Mouse (Mus musculus) embryonic facial prominence, embryonic 10.5 days (tissue): ENCODE data around the gene Cd81. TPM values are rescaled to one million over a fixed set of nuclear protein-coding genes. Genes with fewer than 3 reads are reported as not detected.

Experiments
- DNase-seq: peaks from one replicate; pipeline ENCODE4 v3.0.0-alpha.2; 2017; ENCODE audit warnings: low spot score
- H3K27ac ChIP-seq: fragments of 300-500 bp; sonication (generic); replicated peaks from 2 replicates; pipeline ENCODE4 v1.5.1; 2016; ENCODE audit warnings: mild to moderate bottlenecking
- H3K27me3 ChIP-seq: fragments of 300-500 bp; sonication (generic); replicated peaks from 2 replicates; pipeline ENCODE4 v1.6.1; 2016; ENCODE audit warnings: low read depth, mild to moderate bottlenecking; ENCODE audit not compliant: poor library complexity, severe bottlenecking
- H3K36me3 ChIP-seq: fragments of 300-500 bp; sonication (generic); replicated peaks from 2 replicates; pipeline ENCODE4 v1.6.1; 2016; ENCODE audit warnings: mild to moderate bottlenecking, moderate library complexity
- H3K4me1 ChIP-seq: fragments of 300-500 bp; sonication (generic); 2 replicates; pipeline ENCODE4 v1.6.1; 2016
- H3K4me3 ChIP-seq: fragments of 300-500 bp; sonication (generic); 2 replicates; pipeline ENCODE4 v1.5.1; 2016; ENCODE audit warnings: mild to moderate bottlenecking, moderate library complexity
- H3K9me3 ChIP-seq: fragments of 300-500 bp; sonication (generic); 2 replicates; pipeline ENCODE4 v1.6.1; 2016; ENCODE audit warnings: mild to moderate bottlenecking
- WGBS: fragments of 180-500 bp; shearing (Covaris S2); methylation state at CpG from one replicate; pipeline ENCODE4 v1.1.7; 2016; 5-methylcytosine and 5-hydroxymethylcytosine counted together
- polyA plus RNA-seq: library from polyadenylated mRNA; unstranded; fragments of >200 nt; fragmentation: Nextera tagmentation; extraction: Ambion mirVana; gene quantifications from 2 replicates; pipeline ENCODE4 v1.2.1, GENCODE M21; 2016

Gene Cd81
- polyA plus RNA-seq, 1 experiment from 2014 or later: 255 TPM

DNA sequence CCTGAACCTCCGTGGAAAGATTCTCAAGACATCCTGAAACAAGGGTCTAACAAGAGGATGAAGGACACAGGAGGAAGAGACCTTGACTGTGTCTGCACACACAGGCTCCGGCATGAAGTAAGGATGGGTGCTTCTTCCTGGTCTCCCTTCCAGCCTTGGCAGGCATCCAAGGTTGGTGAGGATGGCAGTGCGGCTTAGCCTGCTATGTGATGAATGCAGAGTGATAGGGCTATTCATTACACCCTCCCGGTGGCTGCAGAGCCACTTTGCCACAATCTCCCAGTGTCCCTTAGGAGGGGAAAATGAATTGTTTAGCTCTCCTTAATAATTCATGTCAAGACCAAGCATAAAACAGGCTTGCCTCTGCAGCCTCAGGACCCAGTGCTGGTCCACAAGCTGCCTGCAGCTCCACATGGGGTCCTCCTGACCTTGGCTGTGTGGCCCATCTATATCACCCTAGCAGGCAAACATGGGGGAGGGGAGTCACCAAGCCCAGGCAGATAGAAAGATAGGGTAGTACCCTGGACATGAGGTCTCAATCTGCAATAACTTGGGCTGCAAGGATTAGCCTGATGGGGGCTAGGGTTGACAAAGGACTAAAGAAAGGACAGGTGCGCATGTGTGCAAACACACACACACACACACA is 40.2 kb upstream of the Cd81 start:
- 92% methylated on average over 5 of the region's 5 CpGs for WGBS
- peaks cover 39% of the 10 kb centered on the region for H3K4me1 ChIP-seq
- H3K27me3 ChIP-seq: no peaks in the 10 kb centered on the region
- DNase-seq: no peak
- H3K36me3 ChIP-seq: no peaks in the 10 kb centered on the region
- no peaks in the 10 kb centered on the region for H3K9me3 ChIP-seq
- H3K4me3 ChIP-seq: no peak overlapping the region
- no peak overlapping the region for H3K27ac ChIP-seq

DNA sequence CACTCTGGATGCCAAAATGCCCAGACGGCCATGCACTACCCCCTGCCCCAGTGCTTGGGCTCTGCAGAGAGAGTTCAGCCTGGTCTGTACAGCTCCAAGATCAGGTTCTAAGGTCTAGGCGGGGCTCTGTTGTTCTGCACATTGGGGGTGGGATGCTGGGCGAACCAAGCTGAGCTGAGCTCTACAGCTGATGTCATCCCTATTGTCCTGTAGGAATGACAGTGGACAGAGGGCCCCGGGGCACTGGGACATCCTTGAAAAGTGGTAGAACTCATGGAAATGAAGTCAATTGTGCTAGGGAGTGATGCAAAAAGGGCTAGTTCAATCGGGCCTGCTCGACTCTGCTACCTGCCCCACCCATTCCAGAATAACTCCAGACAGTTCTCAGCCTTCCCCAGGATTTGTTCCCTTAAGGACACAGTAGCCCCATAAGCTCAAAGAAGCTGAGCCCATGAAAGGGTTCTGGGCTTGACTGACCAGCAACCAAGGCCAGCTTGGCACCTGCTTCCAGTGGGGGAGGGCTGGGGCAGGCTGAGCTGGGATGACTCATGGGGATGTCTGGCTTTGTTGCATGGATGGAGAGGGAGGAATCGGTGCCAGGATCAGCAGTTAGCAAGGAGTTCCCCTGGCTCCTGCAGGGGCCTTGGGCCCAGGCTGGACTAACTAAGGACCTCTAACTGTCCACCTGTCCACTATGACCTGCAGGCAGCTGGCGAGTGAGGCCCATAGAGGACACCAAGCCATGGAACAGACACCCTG is 38.9 kb upstream of the Cd81 start:
- no peaks in the 10 kb centered on the region for H3K27me3 ChIP-seq
- WGBS: 73% methylated on average over 8 of the region's 8 CpGs
- H3K4me1 ChIP-seq: peaks cover 27% of the 10 kb centered on the region
- no peak overlapping the region for H3K4me3 ChIP-seq
- no peak for DNase-seq
- 0 out of 2 replicates have a peak overlapping the region, but pooled peaks have one; percentile 19 for H3K27ac ChIP-seq
- H3K36me3 ChIP-seq: no peaks in the 10 kb centered on the region
- no peaks in the 10 kb centered on the region for H3K9me3 ChIP-seq

DNA sequence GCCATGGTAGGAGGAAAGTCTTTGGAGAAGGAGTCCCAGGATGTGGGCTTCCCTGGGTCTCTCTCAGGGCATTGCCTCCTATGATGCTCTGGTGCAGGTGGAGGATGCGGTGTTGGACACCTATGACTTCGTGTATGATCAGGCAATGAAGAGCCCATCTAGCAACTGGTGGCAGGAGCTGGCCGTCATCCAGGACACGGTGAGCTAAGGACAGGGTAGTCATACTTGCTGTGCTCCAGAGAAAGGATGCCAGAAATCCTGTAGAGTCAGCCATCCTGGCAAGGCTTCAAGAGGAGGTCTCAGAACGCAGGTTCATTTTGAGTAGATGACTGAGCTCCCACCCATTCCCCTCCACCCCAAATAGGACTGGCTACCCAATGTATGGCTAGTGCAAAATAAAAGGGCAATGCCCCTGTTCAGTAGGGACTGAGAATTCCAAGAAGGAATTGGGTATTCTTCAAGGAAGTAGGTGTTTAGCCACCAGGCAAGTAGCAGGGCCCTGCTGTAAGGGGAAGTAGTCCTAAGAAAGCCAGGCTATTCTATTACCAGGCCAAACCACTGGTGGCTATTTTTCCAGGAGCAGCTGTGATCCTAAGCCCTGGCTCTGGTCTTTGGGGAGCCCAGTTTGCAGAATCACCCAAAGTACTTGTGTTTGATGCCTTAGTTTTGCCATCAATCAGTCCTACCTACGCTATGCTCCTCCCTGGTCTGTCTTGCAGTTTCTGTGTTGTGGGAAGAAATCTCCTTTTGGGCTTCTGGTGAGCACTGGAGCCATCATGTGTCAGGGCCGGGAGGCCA is 37.5 kb upstream of the Cd81 start:
- no peak overlapping the region for H3K4me3 ChIP-seq
- H3K27me3 ChIP-seq: no peaks in the 10 kb centered on the region
- no peak overlapping the region for H3K27ac ChIP-seq
- H3K4me1 ChIP-seq: peaks cover 12% of the 10 kb centered on the region; the same call in 1 of the 2 replicates
- no peak for DNase-seq
- 84% methylated on average over 7 of the region's 7 CpGs for WGBS
- H3K9me3 ChIP-seq: no peaks in the 10 kb centered on the region
- no peaks in the 10 kb centered on the region for H3K36me3 ChIP-seq

DNA sequence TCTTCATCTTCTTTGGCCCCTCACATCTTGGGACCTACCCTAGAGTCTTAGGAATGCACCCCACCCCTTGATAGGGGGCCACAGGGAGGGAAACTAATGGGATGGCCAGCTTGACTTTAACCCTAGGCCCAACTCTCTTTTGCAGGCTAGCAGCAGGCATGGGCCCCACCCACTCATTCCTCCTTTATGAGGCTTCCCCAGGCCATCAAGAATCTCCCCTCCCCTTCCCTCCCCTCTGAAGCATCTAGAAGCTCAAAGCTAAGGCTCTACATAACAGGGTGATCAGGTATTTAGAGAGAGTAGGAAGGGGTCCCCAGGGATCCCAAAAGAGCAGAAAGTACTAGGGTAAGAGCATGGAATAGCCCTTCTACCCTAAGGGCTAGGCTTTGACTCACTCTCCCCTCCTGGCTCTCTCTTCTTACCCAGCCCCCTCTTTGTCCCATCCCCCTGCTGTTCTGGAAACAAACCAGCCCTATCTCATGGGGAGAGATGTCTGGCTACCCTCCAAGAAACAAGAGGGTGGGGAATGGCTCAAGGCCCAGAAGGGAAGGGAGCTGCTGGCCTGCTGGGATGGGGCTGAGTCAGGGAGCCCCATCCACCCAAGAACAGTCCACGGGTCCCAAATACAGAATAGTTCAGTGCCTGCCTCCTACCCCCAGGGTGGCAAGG is 36.6 kb upstream of the Cd81 start:
- Histone ChIP-seq H3K9me3 (no peaks in the 10 kb centered on the region), H3K36me3 (no peaks in the 10 kb centered on the region), H3K4me3 (no peak overlapping the region), H3K4me1 (peaks cover 17% of the 10 kb centered on the region), H3K27ac (no peak overlapping the region), H3K27me3 (no peaks in the 10 kb centered on the region)
- 11% methylated on average over 1 of the region's 1 CpGs for WGBS
- no peak for DNase-seq

DNA sequence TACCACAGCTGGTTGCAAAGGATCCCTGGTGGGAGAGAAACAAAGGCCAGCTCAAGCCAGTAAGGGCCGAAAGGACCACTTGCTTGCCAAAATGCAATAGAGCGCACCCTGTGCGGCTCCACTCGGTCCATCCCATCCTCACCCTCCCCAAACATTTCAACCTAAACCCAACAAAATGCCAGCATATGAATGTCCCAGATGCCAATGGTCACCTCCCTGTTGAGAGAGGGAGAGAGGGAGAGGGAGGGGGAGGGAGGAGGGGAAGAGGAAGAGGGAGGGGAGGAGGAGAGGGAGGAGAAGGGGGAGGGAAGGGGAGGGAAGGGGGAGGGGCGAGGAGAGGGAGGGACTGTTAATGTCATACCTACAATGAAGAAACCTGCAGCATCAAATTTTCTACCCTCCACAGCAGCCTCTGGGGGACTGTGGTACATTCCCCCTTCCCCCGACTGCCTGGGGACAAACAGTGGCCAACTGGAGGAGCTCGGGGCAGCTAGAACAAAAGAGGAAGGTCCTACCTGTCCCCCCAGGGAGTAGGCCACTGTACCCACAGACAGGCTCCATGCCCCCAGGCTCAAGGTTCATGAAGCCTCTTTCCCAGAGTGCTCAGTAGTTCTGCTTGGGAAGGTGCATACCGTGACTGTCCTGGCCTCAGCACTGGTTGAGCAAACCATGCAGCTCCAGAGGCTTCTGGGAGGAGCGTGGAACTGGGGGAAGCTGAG is 36.0 kb upstream of the Cd81 start:
- WGBS: 47% methylated on average over 9 of the region's 9 CpGs
- no peak overlapping the region for H3K4me3 ChIP-seq
- H3K27ac ChIP-seq: no peak overlapping the region
- no peaks in the 10 kb centered on the region for H3K36me3 ChIP-seq
- peaks cover 17% of the 10 kb centered on the region for H3K4me1 ChIP-seq
- H3K9me3 ChIP-seq: no peaks in the 10 kb centered on the region
- DNase-seq: no peak
- H3K27me3 ChIP-seq: no peaks in the 10 kb centered on the region

DNA sequence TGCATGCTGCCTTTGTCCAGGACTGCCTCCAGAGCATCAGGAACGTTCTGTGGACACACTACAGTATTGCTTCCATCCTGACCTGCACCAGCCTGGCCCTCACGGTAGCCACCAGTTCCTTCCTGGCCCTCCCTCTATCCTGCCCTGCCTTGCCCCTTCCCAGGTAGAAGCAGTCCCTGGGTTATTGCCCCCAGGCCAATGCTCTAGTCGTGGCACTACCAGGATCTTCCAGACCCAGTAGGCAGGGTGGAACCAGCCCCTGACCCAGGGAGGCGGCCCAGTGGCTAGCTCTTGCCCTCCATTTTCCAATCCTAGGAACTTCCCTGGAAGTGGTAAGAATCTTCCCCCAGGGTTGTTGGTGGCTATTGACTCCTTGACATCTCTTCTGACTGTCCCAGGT is 35.4 kb upstream of the Cd81 start:
- H3K27ac ChIP-seq: no peak overlapping the region
- H3K9me3 ChIP-seq: no peaks in the 10 kb centered on the region
- no peaks in the 10 kb centered on the region for H3K27me3 ChIP-seq
- H3K4me1 ChIP-seq: peaks cover 17% of the 10 kb centered on the region
- DNase-seq: no peak
- no peaks in the 10 kb centered on the region for H3K36me3 ChIP-seq
- WGBS: 74% methylated on average over 4 of the region's 4 CpGs
- H3K4me3 ChIP-seq: no peak overlapping the region

DNA sequence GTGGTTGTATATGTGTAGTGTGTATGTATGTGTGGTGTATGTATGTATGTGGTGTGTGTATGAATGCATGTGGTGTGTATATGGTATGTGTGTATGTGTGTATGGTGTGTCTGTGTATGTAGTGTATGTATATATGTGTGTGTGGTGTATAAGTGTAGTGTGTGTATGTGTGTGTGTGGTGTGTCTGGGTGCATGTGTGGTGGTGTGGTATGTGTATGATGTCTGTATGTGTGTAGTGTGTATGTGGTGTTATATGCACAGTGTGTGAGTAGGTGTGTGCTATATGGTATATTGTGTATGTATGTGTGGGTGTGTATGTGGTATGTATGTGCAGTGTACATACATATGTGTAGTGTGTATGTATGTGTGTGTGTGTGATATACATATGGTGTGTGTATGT is 32.5 kb upstream of the Cd81 start:
- no peaks in the 10 kb centered on the region for H3K27me3 ChIP-seq
- H3K27ac ChIP-seq: no peak overlapping the region
- no peak for DNase-seq
- H3K4me3 ChIP-seq: no peak overlapping the region
- peaks cover under 1% of the 10 kb centered on the region; the same call in 1 of the 2 replicates for H3K36me3 ChIP-seq
- H3K9me3 ChIP-seq: no peaks in the 10 kb centered on the region
- peaks cover 17% of the 10 kb centered on the region for H3K4me1 ChIP-seq

DNA sequence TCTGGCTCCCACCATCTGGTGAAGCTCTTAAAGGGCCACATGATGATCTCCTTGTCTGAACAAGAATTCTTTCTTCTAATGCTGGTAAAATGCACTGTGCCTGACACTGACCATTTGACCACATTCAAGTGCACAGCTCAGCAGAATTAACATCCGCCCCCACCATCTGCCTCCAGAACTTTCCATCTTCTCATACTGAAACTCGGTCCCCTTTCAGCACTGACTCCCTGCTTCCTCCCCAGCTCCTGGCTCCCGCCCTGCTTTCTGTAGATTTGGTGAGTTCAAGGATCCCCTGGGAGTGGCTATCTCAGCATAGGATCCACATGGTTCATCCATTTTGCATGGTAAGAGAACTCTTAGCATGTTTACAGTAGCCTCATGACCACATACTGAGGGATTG is 31.8 kb upstream of the Cd81 start:
- H3K27me3 ChIP-seq: no peaks in the 10 kb centered on the region
- H3K4me1 ChIP-seq: peaks cover 16% of the 10 kb centered on the region
- no peak overlapping the region for H3K4me3 ChIP-seq
- H3K27ac ChIP-seq: no peak overlapping the region
- peaks cover 4% of the 10 kb centered on the region; the same call in 1 of the 2 replicates for H3K36me3 ChIP-seq
- DNase-seq: no peak
- no peaks in the 10 kb centered on the region for H3K9me3 ChIP-seq
- 80% methylated on average over 3 of the region's 3 CpGs for WGBS

DNA sequence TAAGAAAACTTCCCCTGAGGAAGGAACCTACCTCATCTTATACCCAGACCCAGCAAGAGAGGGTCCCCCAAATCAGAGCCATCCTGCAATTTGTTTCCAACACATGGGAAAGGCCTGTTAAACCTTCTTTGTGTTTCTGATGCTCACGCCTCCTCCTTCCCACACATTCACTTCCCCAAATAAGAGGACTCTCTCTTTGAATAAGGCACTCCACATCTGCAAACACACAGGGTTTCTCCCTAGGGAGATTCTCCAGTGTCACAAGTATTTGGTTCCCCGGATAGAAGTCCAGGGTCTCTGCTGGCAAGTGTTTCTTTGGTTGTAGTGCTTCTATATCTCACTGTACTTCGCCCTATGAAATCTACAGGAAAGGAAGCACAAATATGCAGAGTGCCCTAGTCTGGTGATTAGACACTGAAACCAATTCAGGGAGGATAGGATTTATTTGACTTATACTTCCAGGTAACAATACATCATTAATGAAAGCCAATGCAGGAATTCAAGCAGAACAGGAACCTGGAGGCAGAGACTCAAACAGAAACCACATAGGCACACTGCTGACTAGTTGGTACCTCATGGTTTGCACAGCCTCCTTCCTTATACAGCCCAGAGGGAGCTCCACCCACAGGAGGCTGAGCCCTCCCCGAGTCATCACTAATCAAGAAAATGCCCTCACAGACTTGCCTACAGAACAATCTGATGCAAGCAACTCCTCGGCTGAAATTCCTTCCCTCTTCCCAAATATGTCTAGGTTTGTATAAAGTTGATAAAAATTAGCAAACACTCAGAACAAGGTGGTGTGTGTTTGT is 31.0 kb upstream of the Cd81 start:
- Histone ChIP-seq H3K36me3 (peaks cover 4% of the 10 kb centered on the region; the same call in 1 of the 2 replicates), H3K4me3 (no peak overlapping the region), H3K27me3 (no peaks in the 10 kb centered on the region), H3K27ac (no peak overlapping the region), H3K9me3 (no peaks in the 10 kb centered on the region), H3K4me1 (peaks cover 9% of the 10 kb centered on the region)
- WGBS: 63% methylated on average over 5 of the region's 5 CpGs
- no peak for DNase-seq

DNA sequence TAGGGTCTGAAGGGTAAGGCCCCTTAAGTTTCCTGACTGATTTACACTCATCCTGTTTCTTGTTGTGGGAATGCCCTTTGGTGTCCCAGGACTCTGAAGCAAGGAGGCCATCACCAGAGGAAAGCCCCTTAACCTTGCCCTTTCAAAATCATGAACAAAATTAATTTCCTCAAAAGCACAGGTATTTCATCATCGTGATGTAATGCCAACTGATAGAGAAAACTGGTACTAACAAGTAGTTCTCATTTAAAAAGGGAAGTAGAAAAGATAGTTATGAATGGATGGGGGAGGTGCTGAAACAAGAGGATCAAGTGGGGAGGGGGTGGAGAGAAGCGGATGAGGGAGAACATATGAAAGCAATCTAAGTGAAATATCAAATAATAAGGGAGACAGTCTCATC is 29.0 kb upstream of the Cd81 start:
- Histone ChIP-seq H3K36me3 (peaks cover 4% of the 10 kb centered on the region; the same call in 1 of the 2 replicates), H3K9me3 (no peaks in the 10 kb centered on the region), H3K4me3 (no peak overlapping the region), H3K27ac (no peak overlapping the region), H3K4me1 (peaks cover 5% of the 10 kb centered on the region; the same call in 1 of the 2 replicates), H3K27me3 (no peaks in the 10 kb centered on the region)
- no peak for DNase-seq
- WGBS: 92% methylated on average over 2 of the region's 2 CpGs

DNA sequence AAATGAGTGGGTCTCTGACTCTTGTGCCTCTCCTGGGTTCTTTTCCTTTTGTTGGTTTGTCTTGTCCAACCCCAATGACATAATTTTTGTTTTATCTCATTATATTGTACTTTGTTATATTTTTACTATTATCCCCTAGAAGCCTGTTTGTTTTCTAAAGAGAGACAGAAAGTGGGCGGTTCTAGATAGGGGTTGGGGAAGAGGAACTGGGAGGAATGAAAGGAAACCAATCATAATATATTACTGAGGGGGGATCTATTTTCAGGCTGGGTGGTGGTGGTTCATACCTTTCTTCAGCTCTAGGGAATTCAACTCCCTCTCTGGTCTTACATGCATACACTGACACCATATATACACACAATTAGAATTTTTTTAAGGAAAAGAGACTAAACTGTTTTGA is 28.2 kb upstream of the Cd81 start:
- Histone ChIP-seq H3K4me1 (peaks cover 5% of the 10 kb centered on the region; the same call in 1 of the 2 replicates), H3K4me3 (no peak overlapping the region), H3K9me3 (no peaks in the 10 kb centered on the region), H3K27me3 (no peaks in the 10 kb centered on the region), H3K36me3 (peaks cover 4% of the 10 kb centered on the region; the same call in 1 of the 2 replicates), H3K27ac (no peak overlapping the region)
- DNase-seq: no peak
- 88% methylated on average over 1 of the region's 1 CpGs for WGBS
